Mouse (Mus musculus) central nervous system, embryonic 18 days (tissue): ENCODE results near the gene Arl4a. TPM values are rescaled to one million over a fixed set of nuclear protein-coding genes. Genes with fewer than 3 reads are reported as not detected.

Experiments
- polyA plus RNA-seq: library from polyadenylated mRNA; depleted of rRNA; stranded (reverse); fragments of >200 nt; gene quantifications from 2 replicates; pipeline ENCODE4 v1.2.3, GENCODE M21; 2012; rRNA removed

Arl4a gene
- 46.3 and 48.7 TPM in 2 replicates for polyA plus RNA-seq

DNA sequence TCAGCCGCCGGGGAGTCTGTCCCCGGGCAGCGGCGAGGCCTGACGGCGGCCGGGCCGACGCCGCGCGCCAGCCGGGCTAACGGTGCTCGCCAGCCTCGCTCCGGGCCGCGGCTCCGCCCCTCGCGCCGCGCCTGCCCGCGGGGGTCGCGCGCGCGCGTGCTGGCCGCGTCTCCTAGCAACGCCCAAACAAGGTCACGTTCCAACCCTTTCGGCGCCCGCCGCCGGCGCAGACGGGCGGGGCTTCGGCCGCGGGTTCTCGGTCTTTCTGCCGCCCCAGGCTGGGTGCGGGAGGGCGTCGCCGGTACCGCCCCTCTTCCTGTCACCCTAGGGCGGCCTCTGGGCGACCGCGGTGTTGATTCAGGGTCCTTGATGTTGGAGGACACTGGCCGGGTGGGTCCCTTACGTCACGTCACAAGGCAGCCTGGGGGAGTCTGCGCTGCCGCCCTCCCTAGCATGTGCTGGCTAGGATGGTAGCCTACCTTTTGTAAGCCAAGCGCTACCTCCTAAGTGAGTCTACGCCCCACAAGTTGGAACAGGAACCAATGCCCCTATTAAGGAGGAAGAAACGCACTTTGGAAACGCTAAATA is at the start of gene Arl4a:
TSS of gene Arl4a (minus strand) at position 150 of the 588 bp plus-strand sequence.

Other genes starting within 250 kb of the Arl4a start
- gene Scin, start 96.2 kb upstream of the Arl4a start, polyA plus RNA-seq: 0.04 and 0.20 TPM in 2 replicates
- gene Lsmem1, start 161.5 kb upstream of the Arl4a start, polyA plus RNA-seq: 0.32 and 0.63 TPM in 2 replicates
- 62.8 and 72.1 TPM in 2 replicates for gene Ifrd1, start 210.5 kb upstream of the Arl4a start, polyA plus RNA-seq